Mouse (Mus musculus): ENCODE measurements around the gene Enpp6. TPM values are rescaled to one million over a fixed set of nuclear protein-coding genes. Genes with fewer than 3 reads are reported as not detected.

Gene Enpp6
- polyA plus RNA-seq, 1 experiment from 2014 or later, result not detected

DNA sequence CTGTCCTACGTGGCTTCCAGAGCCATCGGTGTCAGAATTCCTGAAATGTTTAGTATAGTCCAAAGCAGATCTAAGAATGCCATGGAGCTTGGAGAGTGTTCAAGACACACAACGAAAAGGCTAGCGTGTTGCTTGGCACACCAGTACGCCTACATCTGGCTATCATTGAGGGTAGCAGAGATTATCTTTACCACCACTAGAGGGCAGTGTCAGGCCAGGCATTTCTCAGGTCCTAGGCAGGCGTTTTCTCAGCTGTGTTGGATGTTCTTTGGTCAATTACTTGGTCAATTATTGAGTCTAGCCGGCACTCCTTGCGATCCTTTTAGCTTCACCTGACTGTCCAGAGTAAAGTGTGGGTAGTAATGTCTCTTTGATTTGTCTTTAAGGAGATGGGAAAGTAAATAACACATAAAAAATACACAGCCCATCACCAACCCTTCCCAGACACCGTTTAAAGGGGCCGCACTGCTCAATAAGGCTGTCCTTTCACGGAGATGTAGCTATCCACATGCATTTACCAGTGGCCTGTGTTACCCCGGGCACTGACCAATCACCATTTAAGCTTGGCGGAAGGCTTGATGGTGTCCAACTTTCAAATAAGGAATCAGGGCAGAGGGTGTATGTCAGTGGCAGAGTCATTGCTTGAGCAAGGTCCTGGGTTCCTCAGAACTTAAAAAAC, 29.7 kb downstream of the Enpp6 start:
- no peaks in the 10 kb centered on the region for H3K9me3 ChIP-seq (ENCODE audit: control insufficient read depth, low read length)
- ATAC-seq (ENCODE audit: low FRiP score, low TSS enrichment), result peak; percentile 73; the same call in 1 of the 2 replicates
- H3K36me3 ChIP-seq (ENCODE audit: control insufficient read depth, insufficient read depth, low read length), result no peaks in the 10 kb centered on the region
- H3K4me1 ChIP-seq (ENCODE audit: control insufficient read depth, insufficient read depth, low read length), result no peaks in the 10 kb centered on the region
- 40% methylated on average over 13 of the region's 13 CpGs for WGBS
- no peaks in the 10 kb centered on the region for H3K27me3 ChIP-seq (ENCODE audit: control insufficient read depth, insufficient read depth, low read length)
- H3K4me2 ChIP-seq (ENCODE audit: low read length), result no peak overlapping the region
- peak; percentile 91 for DNase-seq
- no peak overlapping the region for H3K4me3 ChIP-seq (replicated peaks; ENCODE audit: low read depth, low read length)
- no peak overlapping the region for H3K9ac ChIP-seq (replicated peaks; ENCODE audit: low read length)
- no peak overlapping the region for H3K27ac ChIP-seq (replicated peaks; ENCODE audit: low read depth, low read length)

DNA sequence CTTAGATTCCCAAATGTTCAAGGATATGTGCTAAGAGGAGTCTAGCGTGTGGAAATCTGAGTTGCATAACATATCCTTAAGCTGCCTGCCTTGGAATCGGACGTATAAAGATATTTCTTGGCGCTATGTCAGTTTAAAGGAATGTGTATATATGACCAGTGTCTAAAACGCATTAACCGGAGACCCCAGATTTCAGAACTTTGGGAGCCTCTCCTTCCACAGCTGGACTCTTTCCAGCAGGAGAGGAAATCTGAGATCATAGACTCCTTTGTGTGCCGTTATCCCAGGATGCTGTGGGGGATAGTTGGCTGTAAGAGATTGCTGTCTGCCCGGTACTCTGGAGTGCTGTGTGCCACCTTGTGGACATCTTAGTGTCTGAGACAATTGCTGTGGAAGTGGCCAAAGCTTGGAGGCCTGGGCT, 34.5 kb downstream of the Enpp6 start:
- WGBS, result 74% methylated on average over 8 of the region's 8 CpGs
- no peaks in the 10 kb centered on the region for H3K9me3 ChIP-seq (ENCODE audit: control insufficient read depth, low read length)
- no peaks in the 10 kb centered on the region for H3K4me1 ChIP-seq (ENCODE audit: control insufficient read depth, insufficient read depth, low read length)
- H3K36me3 ChIP-seq (ENCODE audit: control insufficient read depth, insufficient read depth, low read length), result no peaks in the 10 kb centered on the region
- peak; percentile 50 for DNase-seq
- no peaks in the 10 kb centered on the region for H3K27me3 ChIP-seq (ENCODE audit: control insufficient read depth, insufficient read depth, low read length)
- H3K4me3 ChIP-seq (replicated peaks; ENCODE audit: low read depth, low read length), result no peak overlapping the region
- no peak overlapping the region for H3K27ac ChIP-seq (replicated peaks; ENCODE audit: low read depth, low read length)
- H3K9ac ChIP-seq (replicated peaks; ENCODE audit: low read length), result no peak overlapping the region
- H3K4me2 ChIP-seq (ENCODE audit: low read length), result no peak overlapping the region
- ATAC-seq (ENCODE audit: low FRiP score, low TSS enrichment), result no peak

DNA sequence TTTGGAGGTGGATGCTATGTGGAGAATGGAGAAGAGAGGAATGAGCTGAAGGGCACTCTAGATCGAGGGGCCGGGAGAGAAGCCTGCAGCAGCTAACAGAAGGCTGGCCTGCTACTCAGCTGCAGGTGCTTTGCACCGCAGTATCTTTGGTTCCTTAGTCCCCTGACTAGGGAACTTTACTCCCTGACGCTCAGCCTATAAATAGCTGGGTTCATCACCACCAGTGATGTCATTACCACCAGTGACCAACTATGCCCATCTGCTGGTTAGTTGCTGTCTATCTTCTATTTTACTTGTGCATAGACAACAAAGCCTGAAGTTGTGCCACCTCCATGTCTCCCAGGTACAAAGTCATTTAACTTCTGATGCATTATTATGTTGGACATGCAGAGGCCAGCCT, 37.9 kb downstream of the Enpp6 start:
- H3K36me3 ChIP-seq (ENCODE audit: control insufficient read depth, insufficient read depth, low read length), result no peaks in the 10 kb centered on the region
- H3K27ac ChIP-seq (replicated peaks; ENCODE audit: low read depth, low read length), result no peak overlapping the region
- DNase-seq (no peak), ATAC-seq (ENCODE audit: low FRiP score, low TSS enrichment) (no peak)
- no peaks in the 10 kb centered on the region for H3K9me3 ChIP-seq (ENCODE audit: control insufficient read depth, low read length)
- no peaks in the 10 kb centered on the region for H3K27me3 ChIP-seq (ENCODE audit: control insufficient read depth, insufficient read depth, low read length)
- no peaks in the 10 kb centered on the region for H3K4me1 ChIP-seq (ENCODE audit: control insufficient read depth, insufficient read depth, low read length)
- H3K9ac ChIP-seq (replicated peaks; ENCODE audit: low read length), result no peak overlapping the region
- WGBS, result 96% methylated on average over 4 of the region's 4 CpGs
- no peak overlapping the region for H3K4me2 ChIP-seq (ENCODE audit: low read length)
- no peak overlapping the region for H3K4me3 ChIP-seq (replicated peaks; ENCODE audit: low read depth, low read length)

DNA sequence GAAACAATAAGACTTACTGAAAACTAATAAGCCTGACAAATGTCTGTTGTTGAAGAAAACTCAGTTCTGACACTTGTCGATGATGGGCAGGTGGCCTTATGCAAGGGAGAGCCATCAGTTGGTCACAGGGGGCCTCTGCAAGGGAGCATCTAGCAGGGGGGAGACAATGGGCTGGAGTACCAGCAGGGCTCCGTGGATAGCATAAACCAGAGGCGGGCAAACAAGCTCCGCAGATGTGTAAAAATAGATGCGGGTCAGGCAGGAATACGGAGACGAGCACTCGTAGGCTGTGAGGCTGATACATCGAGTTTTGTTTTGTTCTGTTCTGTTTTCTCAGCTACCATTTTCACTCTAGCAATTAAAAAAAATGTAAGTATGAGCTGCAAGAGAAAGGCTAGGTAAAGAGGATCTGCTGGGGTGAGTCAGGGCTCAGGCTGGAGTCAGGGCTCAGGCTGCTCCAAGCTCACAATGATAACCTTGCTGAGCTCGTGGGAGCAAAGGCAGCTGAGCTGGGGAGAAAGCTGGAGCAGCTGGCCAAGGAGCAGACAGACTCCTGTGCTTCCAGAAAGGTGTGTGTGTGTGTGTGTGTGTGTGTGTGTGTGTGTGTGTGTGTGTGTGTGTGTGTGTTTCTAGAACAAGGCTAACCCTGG, 40.3 kb downstream of the Enpp6 start:
- no peak overlapping the region for H3K27ac ChIP-seq (replicated peaks; ENCODE audit: low read depth, low read length)
- H3K27me3 ChIP-seq (ENCODE audit: control insufficient read depth, insufficient read depth, low read length), result no peaks in the 10 kb centered on the region
- 52% methylated on average over 10 of the region's 10 CpGs for WGBS
- H3K9me3 ChIP-seq (ENCODE audit: control insufficient read depth, low read length), result no peaks in the 10 kb centered on the region
- no peaks in the 10 kb centered on the region for H3K4me1 ChIP-seq (ENCODE audit: control insufficient read depth, insufficient read depth, low read length)
- DNase-seq (no peak), ATAC-seq (ENCODE audit: low FRiP score, low TSS enrichment) (no peak)
- H3K4me2 ChIP-seq (ENCODE audit: low read length), result no peak overlapping the region
- no peaks in the 10 kb centered on the region for H3K36me3 ChIP-seq (ENCODE audit: control insufficient read depth, insufficient read depth, low read length)
- H3K9ac ChIP-seq (replicated peaks; ENCODE audit: low read length), result no peak overlapping the region
- no peak overlapping the region for H3K4me3 ChIP-seq (replicated peaks; ENCODE audit: low read depth, low read length)

DNA sequence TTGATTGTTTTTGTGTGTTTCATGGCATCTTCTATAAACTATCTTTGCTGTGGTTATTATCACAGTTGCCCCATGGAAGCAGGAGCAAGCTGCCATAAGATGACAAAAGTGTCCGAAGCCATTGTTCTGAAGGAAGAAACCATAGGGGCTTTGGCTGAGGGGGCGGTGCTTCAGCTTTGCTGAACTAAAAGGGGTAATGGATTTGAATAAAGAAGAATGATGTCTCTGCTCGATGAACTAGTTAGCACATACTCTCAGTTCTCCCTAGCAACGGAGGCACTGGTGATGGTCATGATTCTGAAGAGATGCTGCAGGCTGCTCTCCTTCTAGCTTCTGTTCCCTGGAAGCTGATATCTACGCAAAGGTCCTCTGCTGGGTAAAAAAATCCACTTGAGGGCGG, 41.8 kb downstream of the Enpp6 start:
- H3K36me3 ChIP-seq (ENCODE audit: control insufficient read depth, insufficient read depth, low read length), result no peaks in the 10 kb centered on the region
- WGBS, result 13% methylated on average over 6 of the region's 6 CpGs
- DNase-seq (peak; percentile 24), ATAC-seq (ENCODE audit: low FRiP score, low TSS enrichment) (no peak)
- H3K4me1 ChIP-seq (ENCODE audit: control insufficient read depth, insufficient read depth, low read length), result no peaks in the 10 kb centered on the region
- H3K27me3 ChIP-seq (ENCODE audit: control insufficient read depth, insufficient read depth, low read length), result no peaks in the 10 kb centered on the region
- no peak overlapping the region for H3K27ac ChIP-seq (replicated peaks; ENCODE audit: low read depth, low read length)
- H3K9ac ChIP-seq (replicated peaks; ENCODE audit: low read length), result no peak overlapping the region
- no peak overlapping the region for H3K4me3 ChIP-seq (replicated peaks; ENCODE audit: low read depth, low read length)
- H3K9me3 ChIP-seq (ENCODE audit: control insufficient read depth, low read length), result no peaks in the 10 kb centered on the region
- no peak overlapping the region for H3K4me2 ChIP-seq (ENCODE audit: low read length)

DNA sequence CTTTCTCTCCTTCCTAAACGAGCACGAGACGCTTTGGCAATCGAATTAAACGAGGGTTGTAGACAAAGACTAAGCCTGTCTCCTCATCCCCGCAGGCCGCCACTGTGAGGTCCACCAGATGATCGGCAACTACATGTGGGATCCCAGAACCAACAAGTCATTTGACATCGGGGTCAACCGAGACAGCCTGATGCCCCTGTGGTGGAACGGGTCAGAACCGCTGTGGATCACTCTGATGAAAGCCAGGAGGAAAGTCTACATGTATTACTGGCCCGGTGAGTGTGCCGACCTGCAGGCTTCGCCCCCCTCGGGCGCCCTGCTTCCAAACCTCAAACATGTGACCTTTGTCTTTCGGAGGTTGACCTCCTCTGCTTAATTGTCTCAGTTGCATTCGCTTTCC, 43.6 kb downstream of the Enpp6 start:
- ATAC-seq (ENCODE audit: low FRiP score, low TSS enrichment) (no peak), DNase-seq (no peak)
- Histone ChIP-seq H3K4me2 (ENCODE audit: low read length) (no peak overlapping the region), H3K4me1 (ENCODE audit: control insufficient read depth, insufficient read depth, low read length) (no peaks in the 10 kb centered on the region), H3K4me3 (replicated peaks; ENCODE audit: low read depth, low read length) (no peak overlapping the region), H3K36me3 (ENCODE audit: control insufficient read depth, insufficient read depth, low read length) (no peaks in the 10 kb centered on the region), H3K9ac (replicated peaks; ENCODE audit: low read length) (no peak overlapping the region), H3K27me3 (ENCODE audit: control insufficient read depth, insufficient read depth, low read length) (no peaks in the 10 kb centered on the region), H3K27ac (replicated peaks; ENCODE audit: low read depth, low read length) (no peak overlapping the region), H3K9me3 (ENCODE audit: control insufficient read depth, low read length) (no peaks in the 10 kb centered on the region)
- 94% methylated on average over 19 of the region's 19 CpGs for WGBS

DNA sequence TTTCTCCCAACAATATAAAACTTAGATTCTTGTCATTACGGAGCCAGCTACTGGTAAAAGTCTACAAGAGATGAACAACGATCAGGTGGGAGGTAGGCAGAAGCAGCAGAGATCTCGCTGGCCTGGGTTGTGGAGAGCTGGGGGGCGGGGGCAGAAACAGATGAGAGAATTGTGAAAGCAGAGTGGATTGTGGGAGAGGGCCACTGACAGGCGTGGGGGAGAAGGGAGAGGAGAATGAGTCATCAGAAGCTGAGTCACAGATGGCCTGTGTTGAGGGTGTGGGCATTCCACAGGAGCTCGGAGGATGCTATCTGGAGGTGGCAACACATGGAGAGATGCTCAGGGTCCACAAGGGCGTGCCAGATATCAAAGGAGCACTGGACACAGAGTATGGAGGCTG, 45.4 kb downstream of the Enpp6 start:
- 88% methylated on average over 7 of the region's 7 CpGs for WGBS
- H3K36me3 ChIP-seq (ENCODE audit: control insufficient read depth, insufficient read depth, low read length), result no peaks in the 10 kb centered on the region
- H3K9ac ChIP-seq (replicated peaks; ENCODE audit: low read length), result no peak overlapping the region
- no peaks in the 10 kb centered on the region for H3K9me3 ChIP-seq (ENCODE audit: control insufficient read depth, low read length)
- no peak for DNase-seq
- no peaks in the 10 kb centered on the region for H3K4me1 ChIP-seq (ENCODE audit: control insufficient read depth, insufficient read depth, low read length)
- H3K4me2 ChIP-seq (ENCODE audit: low read length), result no peak overlapping the region
- no peak overlapping the region for H3K4me3 ChIP-seq (replicated peaks; ENCODE audit: low read depth, low read length)
- H3K27me3 ChIP-seq (ENCODE audit: control insufficient read depth, insufficient read depth, low read length), result no peaks in the 10 kb centered on the region
- no peak overlapping the region for H3K27ac ChIP-seq (replicated peaks; ENCODE audit: low read depth, low read length)
- no peak for ATAC-seq (ENCODE audit: low FRiP score, low TSS enrichment)

DNA sequence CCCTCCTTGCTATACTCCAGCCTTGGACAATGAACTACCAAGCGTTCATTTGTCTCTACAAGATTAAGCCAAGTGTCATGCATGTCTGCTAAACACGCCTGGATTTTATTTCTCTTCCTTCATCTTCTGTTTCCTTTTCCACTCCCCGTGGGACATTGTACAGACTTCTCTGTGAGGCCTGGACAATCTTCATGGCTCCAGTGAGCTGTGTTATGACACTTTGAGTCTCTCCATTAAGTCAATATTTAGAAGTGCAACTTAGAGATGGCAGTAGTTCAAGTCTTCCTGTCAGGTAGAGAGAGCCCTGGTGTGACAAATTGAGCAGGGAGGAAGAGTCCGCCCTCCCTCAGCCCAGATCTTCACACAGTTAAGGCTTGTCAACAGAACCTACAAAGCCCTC, 47.3 kb downstream of the Enpp6 start:
- no peaks in the 10 kb centered on the region for H3K27me3 ChIP-seq (ENCODE audit: control insufficient read depth, insufficient read depth, low read length)
- H3K4me3 ChIP-seq (replicated peaks; ENCODE audit: low read depth, low read length), result no peak overlapping the region
- H3K4me2 ChIP-seq (ENCODE audit: low read length), result no peak overlapping the region
- no peak overlapping the region for H3K27ac ChIP-seq (replicated peaks; ENCODE audit: low read depth, low read length)
- DNase-seq, result no peak
- no peaks in the 10 kb centered on the region for H3K4me1 ChIP-seq (ENCODE audit: control insufficient read depth, insufficient read depth, low read length)
- no peaks in the 10 kb centered on the region for H3K9me3 ChIP-seq (ENCODE audit: control insufficient read depth, low read length)
- ATAC-seq (ENCODE audit: low FRiP score, low TSS enrichment), result no peak
- 92% methylated on average over 4 of the region's 4 CpGs for WGBS
- no peak overlapping the region for H3K9ac ChIP-seq (replicated peaks; ENCODE audit: low read length)
- H3K36me3 ChIP-seq (ENCODE audit: control insufficient read depth, insufficient read depth, low read length), result no peaks in the 10 kb centered on the region

DNA sequence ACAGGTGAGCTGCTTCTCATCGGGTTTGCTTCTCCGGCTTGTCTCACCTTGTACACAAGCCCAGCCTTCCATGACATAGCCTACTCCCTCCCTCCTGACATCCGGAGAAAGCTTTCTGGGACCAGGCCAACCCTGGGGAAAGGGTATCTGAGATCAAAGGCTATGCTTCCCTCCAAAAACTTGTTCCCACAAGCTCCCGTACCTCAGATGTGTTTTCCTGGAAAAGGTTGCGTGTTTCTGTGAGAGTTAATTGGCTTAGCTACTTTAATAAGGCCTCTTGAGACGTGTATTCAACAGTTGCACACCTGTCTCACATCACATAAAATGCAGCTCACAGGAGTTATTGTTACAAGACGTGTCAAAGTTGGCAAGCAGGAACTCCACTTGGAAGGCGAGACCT, 49.8 kb downstream of the Enpp6 start:
- H3K36me3 ChIP-seq (ENCODE audit: control insufficient read depth, insufficient read depth, low read length), result no peaks in the 10 kb centered on the region
- H3K4me3 ChIP-seq (replicated peaks; ENCODE audit: low read depth, low read length), result no peak overlapping the region
- no peak for DNase-seq
- no peak overlapping the region for H3K9ac ChIP-seq (replicated peaks; ENCODE audit: low read length)
- no peak overlapping the region for H3K27ac ChIP-seq (replicated peaks; ENCODE audit: low read depth, low read length)
- H3K4me1 ChIP-seq (ENCODE audit: control insufficient read depth, insufficient read depth, low read length), result no peaks in the 10 kb centered on the region
- no peaks in the 10 kb centered on the region for H3K9me3 ChIP-seq (ENCODE audit: control insufficient read depth, low read length)
- H3K27me3 ChIP-seq (ENCODE audit: control insufficient read depth, insufficient read depth, low read length), result no peaks in the 10 kb centered on the region
- no peak overlapping the region for H3K4me2 ChIP-seq (ENCODE audit: low read length)
- no peak for ATAC-seq (ENCODE audit: low FRiP score, low TSS enrichment)
- WGBS, result 87% methylated on average over 8 of the region's 8 CpGs

Measured in midbrain, embryonic 14.5 days (tissue).